Mouse (Mus musculus) liver, postnatal 0 days (tissue): Measurements from ENCODE around the gene Pnma1.

Source experiments
- CTCF ChIP-seq: sonication (generic); IDR thresholded peaks from 2 replicates; pipeline ENCODE4 v1.5.1; 2016; ENCODE audit warnings: antibody characterized with exemption, low read depth
- EP300 ChIP-seq: IDR thresholded peaks from 2 replicates; pipeline ENCODE4 v1.6.1; 2016; ENCODE audit warnings: antibody characterized with exemption, low read depth, mild to moderate bottlenecking

DNA sequence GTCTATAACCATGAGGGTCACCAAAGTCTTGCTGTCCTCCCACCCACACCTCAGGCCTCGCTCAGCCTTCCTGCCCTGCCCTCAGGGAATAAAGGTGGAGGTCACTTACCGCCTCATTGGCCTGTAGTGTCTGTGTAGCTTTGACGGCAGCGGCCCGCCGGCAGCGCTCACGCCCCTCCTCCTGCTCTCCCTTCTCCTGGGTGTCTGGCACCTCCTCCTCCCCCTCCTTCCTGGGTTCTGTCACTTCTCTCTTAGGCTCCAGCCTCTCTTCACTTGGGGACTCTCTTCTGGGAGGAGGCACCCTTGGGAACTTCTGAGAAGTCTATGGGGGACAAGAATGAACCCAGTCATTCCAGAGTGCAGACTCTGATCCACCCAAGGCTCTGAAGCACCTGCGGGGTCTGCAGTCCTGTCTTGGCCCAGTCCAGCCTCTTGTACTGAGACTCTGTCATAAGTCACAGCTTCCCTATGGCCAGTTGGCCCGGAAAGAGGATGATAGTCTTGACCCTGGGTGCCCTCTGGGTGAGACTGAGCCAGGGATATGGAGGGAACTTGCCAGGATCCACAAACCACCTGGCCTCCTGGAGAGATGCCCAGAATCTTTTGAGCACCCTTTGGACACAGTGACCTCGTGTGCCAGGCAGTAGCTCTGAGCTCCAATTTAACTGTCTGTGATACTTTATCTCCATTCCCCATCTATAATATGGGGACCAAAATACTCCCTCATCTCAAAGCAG is 6.7 kb upstream of the Pnma1 start:
- TF ChIP-seq CTCF: peak; percentile 7; the same call in 1 of the 2 replicates
- TF ChIP-seq EP300: no peak
